Mouse (Mus musculus) bone marrow macrophage, adult 2 months (primary cell): ENCODE measurements at regions not wholly inside any gene's neighbourhood (a gene's known extent, or its start where the extent isn't known, plus 50 kb on each side); places are given as distances from the start of the nearest gene placed in this dataset.

Source experiments
- CTCF ChIP-seq: IDR thresholded peaks from 2 replicates; pipeline ENCODE4 v1.5.1; 2012; ENCODE audit warnings: low read depth, mild to moderate bottlenecking, low read length, moderate library complexity
- POLR2A ChIP-seq: IDR thresholded peaks from 2 replicates; pipeline ENCODE4 v1.6.1; 2012; ENCODE audit warnings: mild to moderate bottlenecking, low read depth, low read length, borderline replicate concordance

DNA sequence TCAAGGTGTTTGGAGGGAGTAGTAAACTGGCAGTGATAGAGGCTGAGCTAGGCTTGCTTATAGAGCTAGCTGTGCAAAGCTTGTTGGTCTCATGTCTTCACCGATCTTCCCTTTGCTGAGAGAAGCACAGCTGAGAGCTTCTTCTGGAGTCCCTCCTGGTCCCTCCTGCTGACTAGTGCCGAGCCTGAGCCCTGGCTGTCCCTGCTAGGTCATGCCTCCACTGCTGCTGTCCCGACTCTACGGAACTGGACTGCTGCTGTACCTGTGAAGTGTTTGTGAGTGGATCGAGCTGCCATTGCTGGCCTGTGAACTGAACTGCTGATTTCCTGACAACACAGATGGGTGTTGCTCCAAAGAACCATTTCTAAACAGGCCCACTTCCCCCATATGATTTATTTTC is 83.0 kb upstream of the Mast4 start:
- TF ChIP-seq POLR2A, result no peak
- no peak for TF ChIP-seq CTCF
